Mouse (Mus musculus): ENCODE data around the gene Kctd19. TPM values are rescaled to one million over a fixed set of nuclear protein-coding genes. Genes with fewer than 3 reads are reported as not detected.

Gene Kctd19
- polyA plus RNA-seq, 1 experiment from 2014 or later, result 0.16 TPM

DNA sequence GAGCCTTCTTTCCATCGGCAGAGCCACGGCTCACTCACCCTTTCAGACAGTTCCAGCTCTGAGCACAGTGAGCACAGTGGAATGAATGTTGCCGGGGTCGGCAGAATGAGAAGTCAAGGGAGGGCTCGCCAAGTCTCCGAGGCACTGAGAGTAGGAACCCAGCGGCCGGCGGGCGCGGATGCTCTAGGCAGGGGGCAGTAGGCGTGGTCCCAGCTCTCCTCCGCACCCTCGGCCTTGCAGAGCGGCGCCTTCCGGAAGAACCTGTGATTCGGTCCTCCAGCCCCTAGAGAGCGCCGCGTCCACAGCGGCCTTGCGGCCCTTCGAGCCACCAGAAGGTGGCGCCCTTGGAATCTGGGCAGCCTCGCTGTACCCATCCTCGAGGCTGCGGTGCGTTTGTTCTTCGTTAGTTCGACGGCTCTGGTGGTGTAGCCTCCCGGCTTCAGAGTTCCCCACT lies 38.8 kb downstream of the Kctd19 start:
- Histone ChIP-seq H3K4me1 (peaks cover 16% of the 10 kb centered on the region), H3K36me3 (replicated peaks) (peaks cover 11% of the 10 kb centered on the region), H3K27ac (replicated peaks) (peak overlapping the region; percentile 37), H3K4me3 (peak overlapping the region; percentile 49), H3K9me3 (no peaks in the 10 kb centered on the region), H3K27me3 (replicated peaks; ENCODE audit: low read depth, poor library complexity, severe bottlenecking) (0 out of 2 replicates have a peak, but pooled peaks cover 11% of the 10 kb centered on the region)
- peak; percentile 73 for DNase-seq (ENCODE audit: low spot score)
- WGBS, result 27% methylated on average over 33 of the region's 33 CpGs

DNA sequence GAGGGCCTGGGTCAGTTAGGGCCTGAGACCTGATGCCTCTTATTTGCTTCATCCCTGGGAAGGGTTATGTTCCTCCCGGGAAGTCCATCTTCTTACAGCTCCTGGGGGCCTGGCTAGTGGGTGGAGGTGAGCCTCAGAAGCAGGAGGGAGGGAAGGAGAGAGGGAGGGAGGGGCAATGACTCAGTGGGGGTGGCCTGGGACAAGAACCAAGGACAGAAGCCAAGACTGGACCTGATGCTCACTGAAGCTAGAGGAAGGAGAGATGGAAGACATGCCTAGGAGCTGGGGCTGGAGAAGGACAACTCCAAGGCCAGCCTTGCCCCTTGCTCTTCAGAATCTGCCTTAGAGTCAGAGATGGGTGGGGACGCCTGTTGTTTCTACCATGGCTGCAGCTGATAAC lies 40.3 kb downstream of the Kctd19 start, which contains the start of gene Plekhg4:
TSS of gene Plekhg4 (plus strand) at position 243 of the 400 bp plus-strand sequence.
- H3K4me1 ChIP-seq, result peaks cover 24% of the 10 kb centered on the region
- 0 out of 2 replicates have a peak, but pooled peaks cover 11% of the 10 kb centered on the region for H3K27me3 ChIP-seq (replicated peaks; ENCODE audit: low read depth, poor library complexity, severe bottlenecking)
- peaks cover 21% of the 10 kb centered on the region for H3K36me3 ChIP-seq (replicated peaks)
- H3K4me3 ChIP-seq, result peak within 1 kb of the TSS; percentile 49
- DNase-seq (ENCODE audit: low spot score), result no peak
- H3K27ac ChIP-seq (replicated peaks), result no peak within 1 kb of the TSS
- no peaks in the 10 kb centered on the region for H3K9me3 ChIP-seq
- 56% methylated on average over 2 of the region's 2 CpGs for WGBS

DNA sequence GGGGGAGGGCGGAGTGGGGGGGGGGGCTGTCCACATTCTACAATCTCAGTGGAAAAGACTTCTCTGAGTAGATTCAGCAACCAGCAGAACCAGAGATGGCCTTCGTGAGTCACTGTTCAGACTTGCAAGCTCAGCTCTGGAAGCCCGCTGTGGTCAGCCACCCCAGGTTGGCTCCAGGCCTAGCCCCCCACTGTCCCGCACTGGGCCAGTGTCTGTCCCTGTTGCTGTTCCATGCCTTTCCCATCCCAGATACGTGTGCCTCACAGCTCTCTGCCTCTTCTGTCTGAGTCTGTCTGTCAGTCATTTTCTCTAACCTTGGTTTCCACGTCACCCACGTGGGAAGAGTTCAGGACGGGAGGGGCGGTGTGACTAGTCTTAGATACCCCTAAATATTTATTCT lies 40.8 kb downstream of the Kctd19 start:
- DNase-seq (ENCODE audit: low spot score), result no peak
- 0 out of 2 replicates have a peak, but pooled peaks cover 11% of the 10 kb centered on the region for H3K27me3 ChIP-seq (replicated peaks; ENCODE audit: low read depth, poor library complexity, severe bottlenecking)
- H3K4me3 ChIP-seq, result no peak overlapping the region
- H3K36me3 ChIP-seq (replicated peaks), result peaks cover 26% of the 10 kb centered on the region
- 74% methylated on average over 9 of the region's 9 CpGs for WGBS
- H3K4me1 ChIP-seq, result peaks cover 30% of the 10 kb centered on the region
- H3K27ac ChIP-seq (replicated peaks), result no peak overlapping the region
- no peaks in the 10 kb centered on the region for H3K9me3 ChIP-seq

DNA sequence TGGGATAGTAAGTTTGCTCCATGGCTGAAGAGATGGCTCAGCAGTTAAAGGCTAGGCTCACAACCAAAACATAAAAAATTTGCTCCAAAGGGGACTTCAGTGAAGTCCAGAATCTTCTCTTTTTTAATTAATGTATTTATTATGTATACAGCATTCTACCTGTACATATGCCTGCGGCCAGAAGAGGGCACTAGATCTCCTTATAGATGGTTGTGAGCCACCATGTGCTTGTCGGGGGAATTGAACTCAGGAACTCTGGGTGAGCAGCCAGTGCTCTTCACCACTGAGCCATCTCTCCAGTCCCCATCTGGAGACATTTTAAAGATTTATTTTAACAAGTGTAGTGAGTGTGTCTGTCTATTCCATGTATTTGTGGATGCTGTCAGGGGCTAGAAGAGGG lies 46.2 kb downstream of the Kctd19 start:
- peaks cover 74% of the 10 kb centered on the region for H3K36me3 ChIP-seq (replicated peaks)
- no peaks in the 10 kb centered on the region for H3K27me3 ChIP-seq (replicated peaks; ENCODE audit: low read depth, poor library complexity, severe bottlenecking)
- no peaks in the 10 kb centered on the region for H3K9me3 ChIP-seq
- DNase-seq (ENCODE audit: low spot score), result no peak
- H3K27ac ChIP-seq (replicated peaks), result no peak overlapping the region
- H3K4me3 ChIP-seq, result no peak overlapping the region
- peaks cover 14% of the 10 kb centered on the region for H3K4me1 ChIP-seq
- WGBS, result 72% methylated on average over 2 of the region's 2 CpGs

DNA sequence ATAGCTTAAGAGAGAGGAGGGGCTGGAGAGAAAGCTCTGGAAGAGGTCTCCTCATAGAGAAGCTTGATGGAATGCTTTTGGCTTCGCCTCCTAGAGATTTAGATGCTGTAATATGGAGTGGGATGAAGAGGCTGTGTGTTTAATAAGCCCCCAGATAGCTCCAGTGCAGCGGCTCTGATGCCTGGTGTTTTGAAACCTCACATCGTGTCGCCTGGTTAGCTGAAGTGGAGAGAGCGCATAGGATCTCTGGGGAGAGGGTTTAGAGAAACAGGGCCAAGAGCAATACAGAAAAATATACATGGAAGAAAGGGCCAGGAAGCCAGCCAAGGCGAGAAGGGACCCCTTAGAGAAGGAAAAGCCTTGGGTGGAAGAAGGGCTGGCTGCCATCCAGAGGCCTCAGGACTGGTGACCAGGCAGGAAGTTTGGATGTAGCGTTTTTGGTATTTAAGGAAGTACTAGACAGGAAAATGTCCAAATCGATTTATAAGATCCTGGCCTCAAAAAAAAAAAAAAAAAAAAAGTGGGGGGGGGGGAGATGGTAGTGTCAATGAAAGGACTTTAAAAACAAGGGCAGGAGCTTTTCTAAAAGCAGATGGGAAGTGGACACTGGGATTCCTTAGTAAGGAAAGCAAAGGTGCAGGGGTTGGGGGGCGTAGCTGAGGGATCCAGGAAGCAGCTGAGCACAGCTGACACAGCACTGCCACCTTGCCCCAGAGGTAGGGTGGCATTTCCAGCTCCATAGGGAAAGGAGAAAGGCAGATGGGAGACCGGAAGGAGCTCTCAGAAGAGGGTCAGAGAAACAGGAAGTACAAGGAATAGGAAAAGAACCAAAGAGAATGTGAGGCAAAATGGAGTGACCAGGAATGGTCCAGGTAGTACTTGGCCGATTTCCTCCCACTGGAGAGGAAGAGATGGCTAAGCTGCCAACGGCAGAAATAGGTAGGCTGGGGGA lies 51.3 kb downstream of the Kctd19 start:
- Histone ChIP-seq H3K27ac (replicated peaks) (no peak overlapping the region), H3K9me3 (no peaks in the 10 kb centered on the region), H3K4me3 (no peak overlapping the region), H3K4me1 (peaks cover 19% of the 10 kb centered on the region), H3K27me3 (replicated peaks; ENCODE audit: low read depth, poor library complexity, severe bottlenecking) (no peaks in the 10 kb centered on the region), H3K36me3 (replicated peaks) (peaks cover 69% of the 10 kb centered on the region)
- no peak for DNase-seq (ENCODE audit: low spot score)
- 85% methylated on average over 12 of the region's 12 CpGs for WGBS

DNA sequence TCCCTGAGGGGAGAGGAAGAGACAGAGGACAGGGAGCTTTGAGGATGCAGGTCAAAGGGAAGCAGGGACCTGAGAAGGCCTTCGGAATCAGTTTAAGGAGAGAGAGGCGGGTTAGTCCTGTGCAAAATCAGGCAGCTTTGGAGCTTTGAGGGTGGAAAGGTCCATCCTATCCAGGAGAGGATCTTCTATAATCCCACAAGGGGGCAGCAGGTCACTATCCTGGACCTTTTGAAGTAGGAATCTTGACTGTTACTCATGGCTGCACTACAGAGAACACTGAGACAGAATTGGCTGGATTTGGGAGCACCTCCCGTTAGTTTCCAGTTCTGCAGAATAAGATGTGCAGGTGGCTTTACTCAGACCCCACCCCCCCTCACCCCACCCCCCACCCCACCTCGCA lies 53.7 kb downstream of the Kctd19 start:
- no peak for DNase-seq (ENCODE audit: low spot score)
- Histone ChIP-seq H3K4me3 (no peak overlapping the region), H3K9me3 (no peaks in the 10 kb centered on the region), H3K36me3 (replicated peaks) (peaks cover 68% of the 10 kb centered on the region), H3K27ac (replicated peaks) (no peak overlapping the region), H3K27me3 (replicated peaks; ENCODE audit: low read depth, poor library complexity, severe bottlenecking) (no peaks in the 10 kb centered on the region), H3K4me1 (peaks cover 36% of the 10 kb centered on the region)
- 50% methylated on average over 4 of the region's 4 CpGs for WGBS

DNA sequence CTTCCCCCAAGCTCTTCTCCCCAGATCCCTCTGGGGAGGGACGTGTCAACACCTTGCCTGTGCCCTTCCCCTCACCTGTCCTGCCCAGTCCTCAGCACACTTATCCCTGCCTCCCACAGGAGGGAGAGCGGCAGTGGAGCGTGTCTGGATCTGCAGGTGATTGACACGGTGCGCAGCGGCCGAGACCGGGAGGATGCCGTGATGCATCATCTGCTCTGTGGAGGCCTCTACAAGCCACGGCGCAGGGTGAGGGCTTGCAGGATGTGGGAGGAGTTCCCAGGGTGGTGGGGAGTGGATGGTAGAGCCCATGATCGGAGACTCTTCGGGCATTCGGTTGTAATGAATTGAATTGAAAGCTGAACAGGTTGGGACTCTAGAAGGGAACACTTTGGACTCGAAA lies 54.1 kb downstream of the Kctd19 start:
- DNase-seq (ENCODE audit: low spot score), result no peak
- Histone ChIP-seq H3K9me3 (no peaks in the 10 kb centered on the region), H3K4me3 (no peak overlapping the region), H3K4me1 (peaks cover 40% of the 10 kb centered on the region), H3K27ac (replicated peaks) (no peak overlapping the region), H3K36me3 (replicated peaks) (peaks cover 67% of the 10 kb centered on the region), H3K27me3 (replicated peaks; ENCODE audit: low read depth, poor library complexity, severe bottlenecking) (no peaks in the 10 kb centered on the region)
- 71% methylated on average over 15 of the region's 15 CpGs for WGBS

DNA sequence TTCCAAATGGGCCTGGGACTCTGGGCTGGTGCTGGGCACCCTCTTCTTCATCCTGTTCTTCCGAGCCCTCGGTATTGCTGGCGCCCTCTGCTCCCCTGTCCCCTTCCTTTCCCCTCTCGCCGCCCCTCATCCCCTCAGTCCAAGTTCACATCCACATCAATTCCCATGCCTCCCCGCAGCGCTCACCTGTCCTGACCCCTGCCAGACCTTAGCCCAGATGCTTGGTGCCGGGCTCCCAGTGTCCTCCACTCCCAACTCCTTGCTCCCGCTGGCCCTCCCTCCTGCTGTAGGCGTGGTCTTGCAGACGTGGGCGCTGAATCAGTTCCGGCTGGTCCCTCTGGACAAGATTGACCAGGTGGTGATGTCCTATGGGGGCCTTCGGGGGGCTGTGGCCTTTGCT lies 56.6 kb downstream of the Kctd19 start:
- Histone ChIP-seq H3K4me3 (no peak overlapping the region), H3K4me1 (peaks cover 40% of the 10 kb centered on the region), H3K27ac (replicated peaks) (0 out of 2 replicates have a peak overlapping the region, but pooled peaks have one; percentile 30), H3K27me3 (replicated peaks; ENCODE audit: low read depth, poor library complexity, severe bottlenecking) (no peaks in the 10 kb centered on the region), H3K9me3 (no peaks in the 10 kb centered on the region), H3K36me3 (replicated peaks) (peaks cover 54% of the 10 kb centered on the region)
- WGBS, result 90% methylated on average over 14 of the region's 14 CpGs
- DNase-seq (ENCODE audit: low spot score), result no peak

DNA sequence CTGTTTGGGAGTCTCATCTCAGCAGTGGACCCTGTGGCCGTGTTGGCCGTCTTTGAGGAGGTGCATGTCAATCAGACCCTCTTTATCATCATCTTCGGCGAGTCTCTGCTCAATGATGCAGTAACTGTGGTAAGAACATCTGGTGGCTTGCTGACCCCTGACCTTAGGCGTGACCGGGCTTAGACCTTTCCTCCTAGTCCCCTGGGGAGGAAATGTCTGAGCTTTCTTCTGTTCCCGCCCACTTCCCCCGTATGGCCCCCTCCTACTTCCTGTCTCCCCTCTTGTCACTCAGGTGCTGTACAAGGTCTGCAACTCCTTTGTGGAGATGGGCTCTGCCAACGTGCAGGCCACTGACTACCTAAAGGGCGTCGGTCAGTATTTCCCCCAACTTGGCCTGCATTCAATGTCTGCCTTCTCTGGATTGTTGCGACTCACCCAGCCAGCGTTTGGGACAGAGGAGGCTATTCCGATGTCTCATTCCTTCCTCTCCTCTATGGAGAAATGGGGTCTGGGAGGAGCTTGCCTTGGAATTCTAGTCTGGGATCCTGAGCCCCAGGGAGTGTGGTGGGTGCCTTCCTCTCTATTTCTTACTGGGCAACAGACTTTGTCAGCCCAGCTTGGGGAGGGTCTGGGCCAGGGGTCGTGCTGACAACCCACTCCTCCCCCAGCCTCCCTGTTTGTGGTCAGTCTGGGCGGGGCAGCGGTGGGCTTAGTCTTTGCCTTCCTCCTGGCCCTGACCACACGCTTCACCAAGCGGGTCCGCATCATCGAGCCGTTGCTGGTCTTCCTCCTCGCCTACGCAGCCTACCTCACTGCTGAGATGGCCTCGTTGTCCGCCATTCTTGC lies 57.9 kb downstream of the Kctd19 start:
- Histone ChIP-seq H3K36me3 (replicated peaks) (peaks cover 50% of the 10 kb centered on the region), H3K4me3 (peak overlapping the region; percentile 25; the same call in 1 of the 2 replicates), H3K27ac (replicated peaks) (peak overlapping the region; percentile 51), H3K9me3 (no peaks in the 10 kb centered on the region), H3K4me1 (peaks cover 46% of the 10 kb centered on the region), H3K27me3 (replicated peaks; ENCODE audit: low read depth, poor library complexity, severe bottlenecking) (0 out of 2 replicates have a peak, but pooled peaks cover 7% of the 10 kb centered on the region)
- WGBS, result 57% methylated on average over 26 of the region's 26 CpGs
- DNase-seq (ENCODE audit: low spot score), result peak; percentile 63

DNA sequence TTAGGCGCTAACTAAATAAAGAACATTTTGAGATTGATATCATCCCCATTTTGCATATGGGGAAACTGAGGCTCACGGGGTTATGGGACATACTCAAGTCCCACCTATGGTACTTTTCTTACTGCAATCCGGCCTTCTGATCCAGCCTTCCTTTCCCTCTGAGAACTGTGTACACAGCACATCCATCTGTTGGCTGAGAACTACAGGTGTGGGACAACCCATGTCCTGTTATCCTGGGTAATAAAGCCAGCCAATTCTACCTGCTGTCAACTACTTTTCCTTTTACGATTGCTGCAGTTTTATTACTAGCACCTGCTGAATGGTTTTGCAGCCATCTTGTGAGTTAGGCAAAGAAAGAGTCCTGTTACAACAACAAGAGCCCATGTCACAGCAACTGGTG lies 58.8 kb downstream of the Kctd19 start:
- H3K36me3 ChIP-seq (replicated peaks), result peaks cover 50% of the 10 kb centered on the region
- H3K27me3 ChIP-seq (replicated peaks; ENCODE audit: low read depth, poor library complexity, severe bottlenecking), result peaks cover 15% of the 10 kb centered on the region; the same call in 1 of the 2 replicates
- DNase-seq (ENCODE audit: low spot score), result no peak
- 89% methylated on average over 4 of the region's 4 CpGs for WGBS
- H3K4me3 ChIP-seq, result peak overlapping the region; percentile 25; the same call in 1 of the 2 replicates
- peaks cover 50% of the 10 kb centered on the region for H3K4me1 ChIP-seq
- H3K9me3 ChIP-seq, result no peaks in the 10 kb centered on the region
- no peak overlapping the region for H3K27ac ChIP-seq (replicated peaks)

DNA sequence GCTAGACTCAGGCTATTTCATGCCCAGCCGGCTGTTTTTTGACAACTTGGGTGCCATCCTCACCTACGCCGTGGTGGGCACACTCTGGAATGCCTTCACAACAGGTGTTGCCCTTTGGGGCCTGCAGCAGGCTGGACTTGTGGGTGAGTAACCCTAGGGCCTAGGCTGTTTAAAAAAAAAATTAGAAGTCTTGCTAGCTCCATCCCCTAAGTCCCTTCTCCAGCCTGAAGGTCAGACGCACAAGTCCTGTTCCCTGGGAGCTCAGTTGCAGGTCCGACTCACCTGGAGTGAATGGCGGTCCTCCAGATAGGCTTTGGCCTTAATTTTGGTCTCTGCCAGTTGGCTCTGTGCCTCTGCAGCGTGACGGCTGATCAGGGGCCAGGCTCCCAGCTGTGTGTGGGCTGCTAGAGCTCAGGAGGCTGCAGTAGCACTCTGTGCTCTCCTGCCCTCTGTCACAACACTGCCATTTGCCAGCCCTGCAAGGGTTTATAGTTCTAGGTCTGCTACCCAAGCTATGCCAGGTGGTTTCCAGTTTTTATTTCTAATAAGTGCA lies 59.6 kb downstream of the Kctd19 start:
- H3K4me3 ChIP-seq, result no peak overlapping the region
- 81% methylated on average over 8 of the region's 8 CpGs for WGBS
- peaks cover 43% of the 10 kb centered on the region for H3K36me3 ChIP-seq (replicated peaks)
- no peak overlapping the region for H3K27ac ChIP-seq (replicated peaks)
- DNase-seq (ENCODE audit: low spot score), result no peak
- H3K27me3 ChIP-seq (replicated peaks; ENCODE audit: low read depth, poor library complexity, severe bottlenecking), result peaks cover 18% of the 10 kb centered on the region; the same call in 1 of the 2 replicates
- no peaks in the 10 kb centered on the region for H3K9me3 ChIP-seq
- peaks cover 49% of the 10 kb centered on the region for H3K4me1 ChIP-seq

DNA sequence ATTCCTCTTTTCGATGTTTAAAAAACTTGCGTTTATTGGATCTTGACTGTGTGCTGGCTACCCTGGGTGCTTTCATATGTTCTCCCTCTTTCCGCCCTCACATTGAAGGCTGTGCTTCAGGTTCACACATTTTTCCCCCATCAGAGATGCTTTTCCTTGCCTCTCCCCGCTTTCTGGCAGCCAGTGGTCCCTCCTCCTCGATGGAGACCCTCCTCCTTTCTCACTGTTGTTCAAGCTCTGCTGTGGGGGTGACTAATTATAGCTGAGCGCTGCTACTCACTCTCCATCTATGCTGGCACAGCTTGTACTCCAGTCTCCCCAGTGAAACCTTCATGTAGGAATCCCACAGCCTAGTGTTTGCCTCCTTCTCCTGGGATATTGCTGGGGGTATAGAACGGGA lies 63.1 kb downstream of the Kctd19 start:
- Histone ChIP-seq H3K27ac (replicated peaks) (no peak overlapping the region), H3K27me3 (replicated peaks; ENCODE audit: low read depth, poor library complexity, severe bottlenecking) (peaks cover 18% of the 10 kb centered on the region; the same call in 1 of the 2 replicates), H3K4me3 (peak overlapping the region; percentile 70), H3K4me1 (peaks cover 64% of the 10 kb centered on the region), H3K9me3 (no peaks in the 10 kb centered on the region), H3K36me3 (replicated peaks) (peaks cover 9% of the 10 kb centered on the region)
- DNase-seq (ENCODE audit: low spot score), result no peak
- 42% methylated on average over 7 of the region's 7 CpGs for WGBS
